Mouse (Mus musculus): ENCODE measurements at regions not wholly inside any gene's neighbourhood (a gene's known extent, or its start where the extent isn't known, plus 50 kb on each side); places are given as distances from the start of the nearest gene placed in this dataset.

DNA sequence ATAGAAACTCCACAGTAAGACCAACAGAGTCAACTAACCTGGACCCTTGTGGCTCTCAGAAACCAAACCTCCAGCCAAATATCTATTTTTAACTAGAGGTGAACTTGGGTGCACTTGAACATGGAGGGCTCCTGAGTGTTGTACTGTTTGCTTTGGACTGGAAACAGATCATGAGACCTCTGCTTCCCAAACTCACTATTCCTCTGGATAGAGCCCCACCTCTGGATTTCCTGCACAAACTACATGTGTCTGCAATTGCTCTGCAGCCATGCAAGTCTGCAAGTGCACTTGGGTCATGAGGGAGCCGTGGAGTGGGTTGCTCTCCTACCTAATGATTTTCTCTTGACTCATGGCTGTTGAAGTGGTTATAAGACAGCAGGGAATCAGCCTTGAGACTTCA lies 759.9 kb upstream of the Fam160b2 start:
- no peak for DNase-seq (ENCODE audit: low spot score in 2 of 2)

DNA sequence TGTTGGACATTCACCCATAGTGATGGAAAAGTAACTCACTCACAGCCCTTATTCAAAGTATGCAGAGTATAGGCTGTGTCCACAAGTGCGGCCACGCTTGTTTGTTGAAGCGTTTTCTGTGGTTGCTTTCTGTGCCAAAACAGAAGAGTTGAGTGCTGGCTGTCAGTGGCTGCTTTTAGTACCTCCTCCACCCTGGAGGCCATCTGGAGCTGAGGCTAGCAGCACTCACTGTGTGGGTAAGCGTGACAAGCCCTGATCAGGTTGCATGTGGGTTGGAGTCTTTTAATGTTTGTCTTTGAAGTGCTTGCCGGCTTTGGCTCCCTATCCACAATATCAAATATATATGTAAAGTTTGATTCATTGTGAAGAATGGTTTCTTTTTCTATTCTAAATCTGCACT lies 738.6 kb upstream of the Fam160b2 start:
- DNase-seq (ENCODE audit: low spot score in 2 of 2): no peak

DNA sequence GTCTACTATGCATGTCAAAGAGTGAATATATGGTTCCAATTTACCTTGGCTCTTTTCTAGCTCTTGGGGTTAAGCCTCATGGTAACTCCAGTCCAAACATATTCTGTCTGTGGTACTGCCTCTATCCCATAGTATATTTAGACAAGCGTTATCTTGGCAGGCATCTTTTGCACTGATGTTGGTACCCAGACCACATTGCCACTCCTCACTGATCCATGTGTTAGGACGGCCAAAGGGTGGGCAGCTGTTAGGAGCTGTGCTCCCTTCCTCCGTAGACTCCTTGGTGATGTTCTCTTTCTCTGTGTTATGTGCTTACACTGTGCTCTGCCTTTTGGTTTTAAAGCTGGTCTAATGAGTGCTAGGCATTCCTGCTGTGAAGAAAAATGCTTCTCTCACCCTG lies 737.3 kb upstream of the Fam160b2 start:
- DNase-seq (ENCODE audit: low spot score in 2 of 2): no peak

DNA sequence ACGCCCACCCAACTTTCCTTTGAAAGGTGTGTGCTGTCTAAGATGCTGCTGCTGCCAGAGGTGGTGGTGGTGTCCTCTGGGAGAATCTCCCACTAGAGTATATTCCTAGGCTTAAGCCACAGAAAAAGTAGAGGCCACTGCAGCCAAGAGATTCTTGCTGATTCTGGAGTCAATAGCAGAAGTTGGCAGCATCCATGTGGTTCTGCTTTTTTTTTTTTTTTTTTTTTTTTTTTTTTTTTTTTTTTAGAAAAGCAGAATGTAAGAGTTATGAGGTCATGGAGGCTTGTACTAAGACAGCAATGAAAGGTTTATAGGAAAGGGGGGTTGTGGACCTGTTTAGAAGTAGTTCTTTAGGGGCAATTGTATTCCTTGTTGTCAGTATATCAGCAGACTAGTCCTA lies 734.4 kb upstream of the Fam160b2 start:
- DNase-seq (ENCODE audit: low spot score in 2 of 2): no peak

DNA sequence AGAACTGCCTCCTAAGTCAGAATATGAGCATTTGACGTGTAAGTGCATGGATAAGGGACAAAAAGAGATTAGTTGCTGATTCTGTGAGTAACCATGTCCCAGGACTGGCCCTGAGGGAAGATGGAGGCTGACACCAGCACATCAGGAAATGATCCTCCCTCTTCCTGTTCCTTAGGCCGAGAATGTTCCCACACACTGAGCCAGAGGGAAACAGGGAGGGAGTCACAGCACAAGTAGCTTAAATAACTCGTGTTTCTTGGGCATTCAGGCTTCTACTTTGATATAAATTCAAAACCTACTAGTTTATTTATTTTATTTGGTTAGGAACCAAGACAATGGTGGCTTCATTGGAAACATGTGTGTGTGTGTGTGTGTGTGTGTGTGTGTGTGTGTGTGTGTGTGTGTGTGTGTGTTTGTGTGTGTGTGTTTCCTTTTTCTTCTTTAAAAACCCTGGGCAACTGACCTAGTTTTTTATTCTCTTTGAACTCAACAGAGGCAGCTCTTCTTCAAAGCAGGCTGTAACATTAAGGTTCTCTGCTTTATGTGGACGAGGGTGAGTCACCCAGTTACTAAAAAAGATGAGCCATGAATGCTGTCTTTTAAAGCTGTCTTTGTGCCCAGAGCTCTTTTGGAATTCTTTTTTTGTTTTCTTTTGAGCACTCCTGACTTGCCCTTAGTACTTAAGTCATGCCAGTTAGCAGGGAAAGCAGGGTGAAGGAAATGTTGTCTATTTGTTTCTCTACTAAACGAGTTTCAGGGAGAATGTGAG lies 730.4 kb upstream of the Fam160b2 start:
- no peak for DNase-seq (ENCODE audit: low spot score in 2 of 2)

DNA sequence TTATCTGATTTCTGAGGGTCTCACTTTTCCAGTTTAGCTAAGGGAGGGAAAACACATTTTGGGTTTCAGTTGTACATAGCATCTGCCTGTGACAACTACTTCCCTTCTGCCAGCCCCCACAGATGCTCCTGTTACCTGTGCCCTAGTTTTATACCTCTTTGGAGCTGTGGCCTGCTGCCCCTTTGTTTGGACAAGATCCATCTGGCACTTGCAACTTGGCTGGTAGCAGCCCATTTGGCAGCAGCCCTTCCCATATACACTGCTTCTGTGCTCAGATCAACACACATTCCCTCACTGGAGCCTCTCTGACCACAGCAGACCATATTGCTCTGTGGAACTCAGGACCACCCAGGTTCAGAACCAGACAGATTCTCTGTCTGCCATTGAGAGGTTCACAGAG lies 728.0 kb upstream of the Fam160b2 start:
- no peak for DNase-seq (ENCODE audit: low spot score in 2 of 2)

DNA sequence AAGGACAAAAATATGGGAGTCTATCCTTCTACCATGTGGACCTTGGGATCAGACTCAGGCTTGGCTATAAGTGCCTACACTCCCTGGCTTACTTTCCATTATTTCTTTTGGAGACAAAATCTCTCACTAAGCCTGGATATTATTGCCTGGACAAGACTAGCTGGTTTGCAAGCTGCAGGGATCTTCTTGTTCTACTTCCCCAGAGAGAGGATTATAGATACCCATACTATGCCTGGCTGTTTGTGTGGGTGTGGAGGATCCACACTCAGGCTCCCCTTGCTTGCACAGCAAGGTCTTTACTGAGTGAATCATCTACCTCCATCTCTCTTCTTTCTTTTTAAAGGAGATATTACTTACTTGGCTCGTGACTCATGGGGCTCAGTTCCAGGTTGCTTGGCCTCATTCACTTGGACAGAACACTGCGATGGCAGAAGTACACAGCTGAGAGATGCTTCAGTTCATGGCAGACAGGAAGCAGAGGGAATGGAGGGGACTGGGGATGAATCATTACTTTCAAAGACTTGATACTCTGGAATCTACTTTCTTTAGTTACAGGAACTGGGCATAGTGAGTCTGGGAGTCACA lies 727.0 kb upstream of the Fam160b2 start:
- no peak for DNase-seq (ENCODE audit: low spot score in 2 of 2)

DNA sequence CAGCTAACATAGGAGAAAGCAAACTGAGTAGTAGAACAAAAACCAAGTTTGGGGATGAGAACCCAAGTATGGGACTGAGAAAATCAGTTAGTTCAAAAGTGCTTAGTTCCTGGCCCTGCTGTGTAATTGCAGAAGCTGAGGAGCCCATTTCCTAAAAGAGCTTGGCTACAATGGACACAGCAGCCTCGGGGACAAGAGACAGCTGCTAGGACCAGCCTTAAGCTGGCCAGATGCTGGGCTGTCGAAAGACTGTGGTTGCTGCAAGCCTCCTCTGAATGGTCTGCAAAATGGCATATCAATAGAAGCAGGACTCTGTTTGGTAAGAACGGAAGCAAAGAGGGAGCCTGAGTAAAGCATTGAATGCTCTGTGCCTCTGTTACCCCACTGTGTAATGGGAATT lies 715.6 kb upstream of the Fam160b2 start:
- DNase-seq (ENCODE audit: low spot score in 2 of 2): no peak

DNA sequence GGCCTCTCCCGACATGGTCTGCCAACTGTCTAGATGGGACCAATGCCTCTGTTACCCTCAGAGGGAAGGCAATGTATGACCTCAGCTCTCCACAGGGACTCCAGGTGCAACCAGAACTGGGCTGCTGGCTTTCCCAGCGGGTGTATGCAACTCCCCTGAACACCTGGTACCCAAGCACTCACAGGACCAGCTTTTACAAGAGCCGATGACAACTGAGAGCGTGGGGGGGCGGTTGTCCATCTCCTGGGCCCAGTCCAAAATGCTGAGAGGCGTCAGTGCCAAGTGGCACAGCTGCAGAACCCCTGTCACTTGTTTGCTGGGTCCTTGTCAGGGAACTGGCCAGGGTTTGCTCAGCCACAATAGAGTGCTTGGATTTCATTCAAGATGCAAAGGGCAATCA lies 700.1 kb upstream of the Fam160b2 start:
- no peak for DNase-seq (ENCODE audit: low spot score in 2 of 2)

DNA sequence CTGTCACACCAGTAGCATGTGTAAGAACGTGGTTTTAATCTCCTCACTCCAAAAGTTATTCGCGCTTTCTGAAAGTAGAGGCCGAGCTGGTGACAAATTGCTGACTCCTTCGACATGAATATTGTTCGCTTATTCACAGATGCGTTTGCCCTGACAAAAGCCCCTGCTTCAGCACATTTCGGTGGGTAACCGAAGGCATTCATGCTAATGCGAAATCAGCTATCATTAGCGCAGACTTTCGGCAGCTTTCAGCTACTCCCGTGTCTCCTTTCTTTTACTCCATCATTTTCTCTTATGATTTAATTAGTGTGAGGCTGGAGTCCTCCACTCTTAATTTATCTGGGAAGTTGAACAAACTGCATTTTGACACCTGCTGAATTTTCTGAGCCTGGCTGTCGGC lies 681.9 kb upstream of the Fam160b2 start:
- DNase-seq (ENCODE audit: low spot score in 2 of 2): no peak

DNA sequence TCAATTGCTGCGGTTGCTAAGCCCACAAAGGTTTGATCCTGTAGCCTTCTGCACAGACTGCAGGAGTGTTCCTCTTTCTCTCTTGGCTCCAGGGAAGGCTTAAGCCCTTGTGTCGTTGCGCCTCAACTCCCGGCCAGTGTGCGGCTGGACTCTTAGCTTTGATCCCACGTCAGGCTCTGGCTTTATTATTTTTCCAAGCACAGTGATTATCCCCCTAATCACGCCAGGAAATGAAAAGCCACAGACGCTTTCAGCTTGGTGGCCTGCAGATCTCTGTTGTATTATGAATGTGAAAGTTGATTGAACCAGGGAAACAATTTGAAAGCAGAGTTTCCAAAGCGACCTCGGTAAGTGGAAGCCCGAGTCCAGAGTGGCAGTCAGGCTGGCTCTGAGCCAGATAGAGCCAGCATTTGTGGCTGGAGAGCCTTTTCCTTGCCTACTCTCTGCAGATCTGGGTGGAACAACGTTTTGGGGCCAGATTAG lies 676.7 kb upstream of the Fam160b2 start:
- DNase-seq (ENCODE audit: low spot score in 2 of 2): no peak

DNA sequence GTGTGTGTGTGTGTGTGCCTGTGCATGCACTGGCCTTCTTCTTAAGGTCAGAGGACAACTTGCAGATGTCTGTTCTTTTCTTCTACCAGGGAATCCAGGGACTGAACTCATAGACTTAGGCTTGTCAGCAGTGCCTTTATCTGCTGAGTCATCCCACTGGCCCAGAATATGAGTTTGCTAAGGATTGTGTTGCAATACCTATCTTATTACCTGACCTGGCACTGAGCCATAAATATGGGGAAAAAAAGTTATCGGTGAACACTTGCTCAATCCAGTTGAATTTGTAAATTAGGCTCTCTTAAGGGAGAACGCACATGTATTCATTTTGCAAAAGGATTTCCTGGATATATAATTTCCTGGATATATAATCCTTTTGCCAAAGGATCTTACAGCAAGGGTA lies 672.8 kb upstream of the Fam160b2 start:
- DNase-seq (ENCODE audit: low spot score in 2 of 2): no peak

DNA sequence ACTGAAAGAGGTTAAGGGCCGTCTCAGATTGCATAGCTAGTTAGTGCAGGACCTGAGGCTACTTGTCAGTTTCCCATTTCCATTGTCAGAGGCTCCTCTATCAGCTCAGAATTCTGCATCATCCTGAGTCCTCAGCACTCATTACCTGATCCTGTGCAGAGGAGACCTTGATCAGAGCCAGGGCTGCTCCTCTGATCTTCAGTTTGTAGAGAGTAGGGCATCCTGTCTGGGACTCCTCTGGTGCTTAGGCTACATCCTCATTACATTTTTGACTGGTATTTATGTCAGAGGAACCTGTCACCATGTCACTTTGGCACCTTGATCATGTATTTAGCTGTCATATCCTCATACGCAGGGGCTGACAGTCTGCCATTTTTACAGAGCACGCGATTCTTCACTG lies 658.0 kb upstream of the Fam160b2 start:
- DNase-seq (ENCODE audit: low spot score in 2 of 2): no peak

DNA sequence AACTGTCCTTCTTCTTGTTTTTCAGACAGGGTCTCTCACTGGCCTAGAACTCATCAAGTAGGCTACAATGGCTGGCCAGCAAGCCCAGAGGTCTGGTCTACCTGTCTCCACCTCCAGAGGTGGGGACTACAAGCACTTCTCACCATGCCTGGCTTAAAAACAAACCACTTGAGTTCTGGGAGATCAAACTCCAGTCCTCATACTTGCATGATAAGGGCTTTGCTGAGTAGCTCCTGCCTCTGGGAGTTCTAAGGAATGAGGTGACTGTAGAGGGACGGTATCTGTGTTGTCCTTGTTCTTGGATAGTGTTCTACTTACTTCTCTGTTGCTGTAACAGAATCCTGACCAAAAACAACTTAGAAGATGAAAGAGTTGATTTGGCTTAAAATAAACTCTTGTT lies 654.6 kb upstream of the Fam160b2 start:
- DNase-seq (ENCODE audit: low spot score in 2 of 2): no peak

DNA sequence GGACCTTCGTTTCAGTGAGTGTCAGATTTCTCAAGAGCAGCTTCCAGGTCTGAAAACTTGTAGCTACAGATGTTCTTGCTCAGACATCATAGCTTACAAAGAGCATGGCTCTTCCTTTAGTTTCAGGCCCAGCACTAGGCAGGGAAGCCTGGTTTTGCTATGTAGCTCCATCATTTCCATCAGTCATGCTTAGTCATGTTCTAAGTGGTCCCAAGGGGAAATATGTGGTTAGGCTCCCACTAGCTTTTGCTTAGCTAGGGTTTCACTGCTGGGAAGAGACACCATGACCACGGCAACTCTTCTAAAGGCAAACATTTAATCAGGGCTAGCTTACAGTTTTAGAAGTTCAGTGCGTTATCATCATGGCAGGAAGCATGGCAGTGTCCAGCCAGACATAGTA lies 652.5 kb upstream of the Fam160b2 start:
- DNase-seq (ENCODE audit: low spot score in 2 of 2): no peak

DNA sequence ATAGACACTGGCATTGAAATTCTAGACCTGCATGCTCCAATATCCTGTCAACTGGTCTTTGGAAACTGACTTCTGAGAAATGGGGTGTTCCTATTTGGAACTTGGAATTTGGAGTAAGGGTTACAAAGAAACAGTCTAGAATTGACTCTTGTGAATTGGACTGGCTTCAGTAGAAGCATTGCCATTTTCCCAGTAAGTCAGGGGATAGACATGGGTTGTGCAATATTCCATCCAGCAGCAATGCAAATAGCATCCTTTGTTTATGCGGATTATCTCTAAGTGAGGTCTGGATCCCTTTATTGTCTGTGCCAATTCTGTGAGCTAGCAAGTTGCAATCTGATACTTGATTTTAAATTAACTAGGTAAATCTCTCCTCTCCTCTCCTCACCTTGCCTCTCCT lies 651.5 kb upstream of the Fam160b2 start:
- DNase-seq (ENCODE audit: low spot score in 2 of 2): no peak

DNA sequence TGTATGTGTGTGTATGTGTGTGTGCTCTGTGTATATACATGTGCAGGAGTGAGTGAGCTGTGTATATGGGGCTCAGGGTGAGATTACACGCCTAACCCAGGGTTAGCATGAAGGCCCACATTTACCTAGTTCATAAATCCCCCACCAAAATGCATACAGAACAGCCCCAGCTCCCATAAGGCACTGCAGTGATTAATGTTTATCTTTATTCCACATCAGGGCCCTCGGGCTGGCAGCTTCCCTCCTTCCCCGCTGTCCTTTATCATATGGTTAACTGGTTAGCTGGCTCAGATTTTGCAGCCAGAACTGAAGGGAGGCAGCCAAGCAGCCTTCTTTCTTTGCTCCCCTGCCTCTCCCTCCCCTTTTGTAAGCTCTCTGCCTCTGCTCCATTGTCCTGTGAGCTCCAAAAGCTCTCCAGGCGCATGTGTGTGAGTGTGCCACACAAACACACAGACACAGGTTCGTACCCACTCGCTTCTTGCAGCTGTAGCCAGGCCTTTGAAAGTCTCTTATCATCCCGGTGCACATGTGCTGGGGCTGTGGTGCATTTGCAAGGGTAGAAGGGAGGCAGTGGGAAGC lies 649.8 kb upstream of the Fam160b2 start:
- no peak for DNase-seq (ENCODE audit: low spot score in 2 of 2)

DNA sequence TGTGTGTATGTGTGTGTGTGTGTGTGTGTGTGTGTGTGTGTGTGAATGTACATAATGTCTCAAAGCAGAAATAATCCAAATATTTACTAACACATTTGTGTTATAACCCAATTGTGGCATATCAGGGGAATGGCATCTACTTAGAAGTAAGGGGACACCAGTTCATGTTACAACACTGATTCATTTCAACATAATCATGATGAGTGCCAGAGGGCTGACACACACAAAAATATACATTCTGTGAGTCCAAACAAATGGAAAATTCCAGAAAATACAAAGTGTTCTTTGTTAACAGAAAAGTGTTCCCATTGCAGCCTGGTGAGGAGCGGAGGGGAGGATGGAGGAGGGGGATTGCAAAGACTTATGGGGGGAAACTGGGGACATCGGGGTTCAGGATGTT lies 648.9 kb upstream of the Fam160b2 start:
- DNase-seq (ENCODE audit: low spot score in 2 of 2): no peak

DNA sequence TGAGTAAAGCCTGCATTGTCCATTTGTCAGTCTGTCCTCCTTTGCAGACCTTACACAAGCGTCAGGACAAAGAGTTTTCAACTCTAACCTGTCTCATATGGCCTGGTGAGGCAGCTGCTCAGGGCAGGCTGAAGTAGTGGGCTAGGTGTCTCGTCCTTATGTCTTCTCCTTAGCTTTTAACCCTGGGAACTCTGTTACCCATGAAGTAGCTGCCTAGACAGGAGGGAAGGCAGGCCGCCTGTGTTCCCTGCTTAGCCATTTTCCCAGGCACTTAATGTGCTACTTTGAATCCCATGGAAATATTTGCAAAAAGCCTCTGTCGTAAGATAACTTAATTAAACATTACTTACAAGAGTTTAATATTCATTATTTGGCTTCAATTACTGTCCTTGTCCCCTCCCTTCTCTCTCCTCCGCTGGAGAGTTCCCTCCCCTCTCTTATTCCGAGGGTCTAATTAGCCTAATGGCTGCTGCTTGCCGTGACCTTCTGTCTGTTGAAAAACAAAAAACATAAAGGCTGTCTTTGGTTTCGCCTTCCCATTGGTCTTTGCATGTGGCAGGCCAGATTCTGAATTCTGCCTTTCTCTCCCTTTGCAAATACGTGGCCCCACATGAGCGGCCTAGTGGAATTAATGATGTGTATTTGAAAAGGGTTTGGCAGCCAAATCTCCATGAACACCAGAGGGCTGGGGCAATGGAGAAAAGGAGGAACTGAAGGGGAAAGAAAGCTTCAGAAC lies 642.2 kb upstream of the Fam160b2 start:
- no peak for DNase-seq (ENCODE audit: low spot score in 2 of 2)

DNA sequence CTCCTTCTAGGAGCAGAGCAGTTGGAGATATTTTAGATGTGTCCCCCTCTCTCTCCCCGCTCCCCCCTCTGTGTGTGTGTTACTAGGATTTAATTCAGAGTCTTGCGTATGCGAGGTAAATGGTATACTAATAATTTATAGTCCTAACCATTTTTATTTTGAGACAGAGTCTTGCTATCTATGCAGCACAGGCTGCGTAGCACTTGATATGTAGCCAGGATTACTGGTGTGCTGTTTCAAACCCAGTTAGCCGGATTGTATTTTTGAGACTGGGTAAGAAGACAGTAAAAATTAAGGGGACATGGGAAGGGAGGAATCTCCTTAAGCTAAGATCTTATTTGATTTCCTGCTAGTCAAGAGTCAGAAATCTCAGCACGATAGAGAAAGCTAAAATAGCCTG lies 636.6 kb upstream of the Fam160b2 start:
- no peak for DNase-seq (ENCODE audit: low spot score in 2 of 2)

DNA sequence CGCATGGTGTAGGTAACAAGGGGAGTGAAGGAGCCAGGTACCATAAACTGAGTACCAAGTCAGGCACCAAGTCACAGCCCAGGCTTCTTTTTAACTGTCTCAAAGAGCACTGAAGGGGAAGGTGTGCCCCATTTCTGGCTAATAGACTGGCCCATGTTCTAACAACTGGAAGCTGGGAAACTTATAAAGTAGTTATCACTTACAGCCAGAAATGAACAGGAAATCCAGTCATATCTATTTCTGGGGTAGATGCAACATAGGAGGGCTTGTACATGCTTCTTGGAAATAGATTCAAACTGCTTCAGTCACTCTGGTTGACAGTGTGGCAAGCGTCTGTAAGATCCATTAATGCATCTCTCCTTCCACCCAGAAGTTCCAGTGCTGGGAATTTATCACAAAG lies 635.3 kb upstream of the Fam160b2 start:
- no peak for DNase-seq (ENCODE audit: low spot score in 2 of 2)

DNA sequence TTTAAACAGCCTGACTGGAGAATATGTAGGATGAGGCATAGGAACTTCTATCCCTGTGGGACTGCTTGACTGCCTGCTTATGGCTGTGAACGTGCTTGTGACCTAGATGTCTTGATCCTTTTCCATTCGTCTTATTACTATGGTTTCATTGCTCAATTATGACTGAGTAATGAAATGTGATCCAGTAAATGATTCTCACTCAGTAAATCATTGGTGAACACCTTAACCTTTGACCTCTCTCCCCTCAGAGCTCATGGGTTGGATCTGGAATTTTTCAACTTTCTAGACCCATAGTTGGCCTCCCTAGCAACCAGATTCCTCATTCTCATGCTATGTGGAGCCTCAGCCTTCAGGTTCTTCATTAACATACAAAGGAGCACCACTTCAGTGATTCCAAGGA lies 634.6 kb upstream of the Fam160b2 start:
- no peak for DNase-seq (ENCODE audit: low spot score in 2 of 2)
